Mouse (Mus musculus) liver, adult 2 months (tissue): ENCODE measurements around the gene Slc9a3r2. TPM values are rescaled to one million over a fixed set of nuclear protein-coding genes. Genes with fewer than 3 reads are reported as not detected.
A peak's percentile ranks its signal among the peaks of the same experiment; 100 is the strongest.

Source experiments
- DNase-seq: peaks from one replicate; pipeline ENCODE4 v3.0.0-alpha.2; 2011; ENCODE audit warnings: low read depth, low spot score; ENCODE audit errors: extremely low read depth
- H3K27ac ChIP-seq: fragments of 200-500 bp; replicated peaks from 2 replicates; pipeline ENCODE4 v1.5.1; 2012; ENCODE audit warnings: low read depth, mild to moderate bottlenecking, control low read depth, inconsistent platforms, low read length; ENCODE audit not compliant: insufficient read depth
- H3K27me3 ChIP-seq: fragments of 200-500 bp; 2 replicates; pipeline ENCODE4 v1.6.1; 2012; ENCODE audit warnings: mild to moderate bottlenecking, moderate library complexity, low read length, inconsistent platforms; ENCODE audit not compliant: control insufficient read depth, insufficient read depth
- H3K36me3 ChIP-seq: fragments of 200-500 bp; 2 replicates; pipeline ENCODE4 v1.6.1; 2012; ENCODE audit warnings: low read length, inconsistent platforms; ENCODE audit not compliant: control insufficient read depth, insufficient read depth
- H3K4me1 ChIP-seq: fragments of 200-500 bp; 2 replicates; pipeline ENCODE4 v1.6.1; 2011; ENCODE audit warnings: low read length; ENCODE audit not compliant: control insufficient read depth, insufficient read depth
- H3K4me3 ChIP-seq: fragments of 200-500 bp; 2 replicates; pipeline ENCODE4 v1.5.1; 2011; ENCODE audit warnings: low read depth, mild to moderate bottlenecking, control low read depth, low read length, moderate library complexity; ENCODE audit not compliant: insufficient read depth
- H3K79me2 ChIP-seq: fragments of 200-500 bp; 2 replicates; pipeline ENCODE4 v1.6.1; 2012; ENCODE audit warnings: inconsistent platforms, mild to moderate bottlenecking, low read length, moderate library complexity; ENCODE audit not compliant: control insufficient read depth, insufficient read depth
- H3K9ac ChIP-seq: fragments of 200-500 bp; 2 replicates; pipeline ENCODE4 v1.6.1; 2012; ENCODE audit warnings: low read depth, mild to moderate bottlenecking, control low read depth, inconsistent platforms, low read length
- CTCF ChIP-seq: fragments of 200-500 bp; IDR thresholded peaks from 2 replicates; pipeline ENCODE4 v1.5.1; 2011; ENCODE audit warnings: low read depth, low read length, control low read depth
- POLR2A ChIP-seq: fragments of 200-500 bp; IDR thresholded peaks from 2 replicates; pipeline ENCODE4 v1.6.1; 2011; ENCODE audit warnings: low read length, control low read depth; ENCODE audit not compliant: insufficient read depth; ENCODE audit errors: extremely low read depth
- WGBS: fragments of 180-500 bp; shearing (Covaris S2); methylation state at CpG from one replicate; pipeline ENCODE4 v1.1.7; 2018; 5-methylcytosine and 5-hydroxymethylcytosine counted together
- polyA plus RNA-seq: library from polyadenylated mRNA; depleted of rRNA; stranded (reverse); fragments of >200 nt; gene quantifications from 2 replicates; pipeline ENCODE4 v1.2.3, GENCODE M21; 2012
- total RNA-seq: library from RNA; depleted of rRNA; stranded (reverse); fragments of >200 nt; gene quantifications from 2 replicates; pipeline ENCODE4 v1.2.3, GENCODE M21; 2014

Gene Slc9a3r2
- total and polyA plus RNA-seq, 2 experiments: 8.8 to 31.5 TPM

DNA sequence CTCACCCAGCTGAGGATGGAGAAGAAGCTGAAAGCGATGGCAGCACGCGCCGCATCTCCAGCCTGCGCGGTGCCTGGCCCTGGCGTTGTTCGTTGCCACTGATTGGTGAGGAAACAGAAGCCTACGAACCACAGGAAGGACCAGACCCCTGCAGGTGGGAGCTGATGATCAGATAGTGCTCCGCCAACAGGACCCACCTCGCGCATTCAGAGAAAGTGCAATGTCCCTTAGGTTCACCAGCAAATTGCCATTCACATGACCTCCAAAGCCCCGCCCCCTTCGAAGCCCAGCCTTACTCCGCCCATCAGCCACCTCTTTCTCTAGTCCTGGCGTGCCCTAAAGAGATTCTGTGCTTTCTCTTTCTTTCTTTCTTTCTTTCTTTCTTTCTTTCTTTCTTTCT, 36.4 kb upstream of the Slc9a3r2 start:
- Histone ChIP-seq H3K79me2 (no peaks in the 10 kb centered on the region), H3K9ac (no peak overlapping the region), H3K4me1 (peaks cover 6% of the 10 kb centered on the region; the same call in 1 of the 2 replicates), H3K4me3 (no peak overlapping the region), H3K27me3 (peaks cover 6% of the 10 kb centered on the region), H3K27ac (no peak overlapping the region), H3K36me3 (peaks cover 3% of the 10 kb centered on the region; the same call in 1 of the 2 replicates)
- 49% methylated on average over 16 of the region's 16 CpGs for WGBS
- peak; percentile 56 for DNase-seq
- no peak for TF ChIP-seq CTCF
- TF ChIP-seq POLR2A: no peak

DNA sequence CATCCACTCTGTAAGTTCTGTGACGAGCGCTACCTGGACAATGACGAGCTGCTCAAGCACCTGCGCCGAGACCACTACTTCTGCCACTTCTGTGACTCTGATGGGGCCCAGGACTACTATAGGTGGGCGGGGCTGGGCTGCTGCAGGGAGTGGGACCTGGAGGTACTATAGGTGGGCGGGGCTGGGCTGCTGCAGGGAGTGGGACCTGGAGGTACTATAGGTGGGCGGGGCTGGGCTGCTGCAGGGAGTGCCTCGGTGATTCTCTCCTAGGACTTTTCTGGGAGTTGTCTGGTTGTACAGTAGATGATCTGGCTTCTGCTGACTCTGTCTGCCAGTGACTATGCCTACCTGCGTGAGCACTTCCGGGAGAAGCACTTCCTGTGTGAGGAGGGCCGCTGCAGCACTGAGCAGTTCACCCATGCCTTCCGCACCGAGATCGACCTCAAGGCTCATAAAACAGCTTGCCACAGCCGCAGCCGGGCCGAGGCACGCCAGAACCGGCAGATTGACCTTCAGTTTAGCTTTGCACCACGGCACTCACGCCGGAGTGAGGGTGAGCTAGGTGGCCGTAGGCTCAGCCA, 27.5 kb upstream of the Slc9a3r2 start:
- Histone ChIP-seq H3K9ac (no peak overlapping the region), H3K27me3 (no peaks in the 10 kb centered on the region), H3K36me3 (peaks cover 29% of the 10 kb centered on the region; the same call in 1 of the 2 replicates), H3K27ac (no peak overlapping the region), H3K4me1 (no peaks in the 10 kb centered on the region), H3K79me2 (peaks cover 24% of the 10 kb centered on the region; the same call in 1 of the 2 replicates), H3K4me3 (no peak overlapping the region)
- no peak for DNase-seq
- TF ChIP-seq CTCF: no peak
- TF ChIP-seq POLR2A: no peak
- 96% methylated on average over 24 of the region's 24 CpGs for WGBS

DNA sequence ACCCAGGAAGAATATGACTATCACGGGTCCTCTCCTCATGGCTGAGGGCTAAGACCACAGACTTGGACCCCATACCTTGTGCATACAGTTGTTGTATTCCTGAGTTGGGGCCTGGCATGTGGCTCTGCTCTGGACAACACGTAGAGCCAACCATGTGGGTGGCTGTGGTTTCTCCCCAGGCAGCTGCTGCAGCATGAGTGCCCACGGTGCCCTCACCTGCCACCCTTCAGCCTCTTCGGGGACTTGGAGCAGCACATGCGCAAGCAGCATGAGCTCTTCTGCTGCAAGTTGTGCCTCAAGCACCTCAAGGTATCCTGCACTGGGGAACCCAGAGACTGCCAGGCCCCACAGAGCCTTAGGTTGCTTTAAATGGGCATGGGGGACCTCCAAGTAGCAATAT, 26.8 kb upstream of the Slc9a3r2 start:
- Histone ChIP-seq H3K4me3 (no peak overlapping the region), H3K36me3 (peaks cover 27% of the 10 kb centered on the region; the same call in 1 of the 2 replicates), H3K79me2 (peaks cover 24% of the 10 kb centered on the region; the same call in 1 of the 2 replicates), H3K9ac (no peak overlapping the region), H3K27me3 (no peaks in the 10 kb centered on the region), H3K27ac (no peak overlapping the region), H3K4me1 (peaks cover 3% of the 10 kb centered on the region)
- DNase-seq: no peak
- WGBS: 95% methylated on average over 5 of the region's 5 CpGs
- no peak for TF ChIP-seq CTCF
- no peak for TF ChIP-seq POLR2A

DNA sequence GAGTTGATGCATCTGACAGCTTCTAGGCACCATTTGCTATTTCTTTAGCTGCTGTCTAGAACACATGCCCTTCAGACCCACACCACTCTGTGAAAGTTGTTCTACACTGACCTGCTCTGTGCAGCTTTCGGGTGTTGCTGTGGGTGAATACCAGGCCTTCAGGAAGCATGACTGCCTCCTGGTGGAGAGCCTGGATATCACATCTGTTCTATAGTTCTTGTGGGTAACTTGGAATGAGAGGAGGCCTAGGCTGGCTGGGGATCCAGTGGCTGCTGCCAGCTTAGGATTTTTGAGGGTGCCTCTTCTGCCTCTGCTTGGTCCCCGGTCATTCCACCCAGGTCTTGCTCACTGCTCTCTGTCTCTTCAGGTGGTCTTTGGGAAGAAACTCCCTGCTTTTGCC, 26.1 kb upstream of the Slc9a3r2 start:
- DNase-seq: peak; percentile 26
- Histone ChIP-seq H3K36me3 (peaks cover 23% of the 10 kb centered on the region; the same call in 1 of the 2 replicates), H3K27me3 (no peaks in the 10 kb centered on the region), H3K4me3 (no peak overlapping the region), H3K9ac (no peak overlapping the region), H3K79me2 (peaks cover 29% of the 10 kb centered on the region; the same call in 1 of the 2 replicates), H3K27ac (no peak overlapping the region), H3K4me1 (peaks cover 9% of the 10 kb centered on the region)
- WGBS: 69% methylated on average over 2 of the region's 2 CpGs
- peak; percentile 63 for TF ChIP-seq CTCF
- no peak for TF ChIP-seq POLR2A

DNA sequence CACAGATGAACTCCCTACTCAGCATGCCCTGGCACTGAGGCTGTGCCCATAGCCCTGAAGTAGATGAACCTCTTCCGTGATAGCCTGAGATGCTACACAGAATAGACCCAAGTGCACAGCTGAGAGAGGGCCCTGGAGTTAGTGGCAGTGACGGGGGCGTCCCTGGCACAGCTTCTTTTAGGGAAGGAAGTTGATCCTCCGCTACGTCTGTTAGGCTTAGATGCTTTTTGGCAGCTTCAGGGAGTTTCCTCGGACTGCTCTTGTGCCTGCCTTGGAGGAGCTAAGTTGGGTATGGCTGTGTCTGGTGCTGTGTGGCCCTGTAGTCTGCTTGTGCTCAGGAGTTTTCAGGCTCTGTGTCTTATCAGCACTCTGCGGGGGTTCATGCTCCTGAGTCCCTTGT, 24.1 kb upstream of the Slc9a3r2 start:
- no peak overlapping the region for H3K4me3 ChIP-seq
- peaks cover 14% of the 10 kb centered on the region for H3K4me1 ChIP-seq
- 59% methylated on average over 7 of the region's 7 CpGs for WGBS

DNA sequence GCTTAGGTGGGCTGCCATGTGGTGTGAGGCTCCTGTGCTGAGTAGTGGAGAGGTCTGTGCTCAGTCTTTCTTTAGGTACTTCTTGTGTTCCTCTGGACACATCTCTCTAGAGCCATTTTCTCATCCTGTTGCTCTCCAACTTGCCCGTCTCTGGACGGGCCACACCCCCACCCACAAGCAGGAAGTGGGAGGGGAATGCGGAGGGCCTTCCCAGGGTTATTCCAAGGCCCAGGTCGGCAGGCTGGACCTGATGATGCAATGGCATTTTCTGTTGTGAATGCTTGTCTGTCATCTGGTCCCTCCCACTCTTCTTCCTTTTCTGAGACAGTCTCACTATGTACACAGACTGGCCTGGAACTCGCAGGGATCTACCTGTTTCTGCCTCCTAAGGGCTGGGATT, 22.0 kb upstream of the Slc9a3r2 start:
- WGBS: 0% methylated on average over 5 of the region's 5 CpGs
- DNase-seq: peak; percentile 96
- peaks cover 17% of the 10 kb centered on the region for H3K4me1 ChIP-seq
- H3K27me3 ChIP-seq: no peaks in the 10 kb centered on the region
- peak overlapping the region; percentile 27; the same call in 1 of the 2 replicates for H3K27ac ChIP-seq
- peak overlapping the region; percentile 15; the same call in 1 of the 2 replicates for H3K9ac ChIP-seq
- TF ChIP-seq CTCF: no peak
- TF ChIP-seq POLR2A: no peak
- peaks cover 40% of the 10 kb centered on the region; the same call in 1 of the 2 replicates for H3K79me2 ChIP-seq
- peaks cover 6% of the 10 kb centered on the region; the same call in 1 of the 2 replicates for H3K36me3 ChIP-seq
- H3K4me3 ChIP-seq: no peak overlapping the region

More for the DNA sequence above, 24.1 kb upstream of the Slc9a3r2 start:
- Histone ChIP-seq H3K79me2 (peaks cover 40% of the 10 kb centered on the region; the same call in 1 of the 2 replicates), H3K27ac (no peak overlapping the region), H3K27me3 (no peaks in the 10 kb centered on the region), H3K9ac (peak overlapping the region; percentile 10; the same call in 1 of the 2 replicates), H3K36me3 (peaks cover 21% of the 10 kb centered on the region; the same call in 1 of the 2 replicates)
- no peak for DNase-seq
- TF ChIP-seq POLR2A (no peak), CTCF (no peak)
